ENCODE assay signal across 13 mouse cellular contexts in genomic region chr3:123591319-123591718, GRCm38 (mm10).
DNase-seq lines count a peak whose midpoint lies in the region; ATAC-seq and TF ChIP-seq lines count a peak whose summit lies in the region.
"Had no signal": no experiment of that assay in that cellular context is flagged by ENCODE, and none has a peak within 500 bp of the region (broad histone marks: within the 10 kb centered on the region; RNA-seq: fewer than 3 reads in every experiment).

No protein-coding gene starts in this region.

- H3K27me3 ChIP-seq in kidney, embryonic 14.5 days (ENCODE audit: control insufficient read depth, insufficient read depth, low read length) = no peaks in the 10 kb centered on the region
- H3K27me3 ChIP-seq in CH12.LX (replicated peaks) (no peaks in the 10 kb centered on the region), Patski (no peaks in the 10 kb centered on the region)
- H3K27me3 ChIP-seq: heart, embryonic 13.5 days; midbrain, embryonic 12.5 days had no signal

- dilution Hi-C loops in CH12.LX (cut with MboI; ENCODE audit: extremely low pct_ligation_motif_present, extremely low pct_unique_long_range_greater_than_20kb, low sequenced_read_pairs) = no loop called here

- H3K4me2 ChIP-seq in kidney, embryonic 14.5 days (replicated peaks; ENCODE audit: low read depth, low read length) = no peak overlapping the region
- peak overlapping the region; percentile 21; the same call in 1 of the 2 replicates for H3K4me2 ChIP-seq in CH12.LX (ENCODE audit: insufficient read depth, low read depth, poor library complexity, severe bottlenecking)
- H3K4me2 ChIP-seq: heart, embryonic 13.5 days; midbrain, embryonic 12.5 days had no signal

- ATAC-seq in kidney, embryonic 14.5 days (ENCODE audit: low FRiP score, low TSS enrichment) = no peak
- no peak for ATAC-seq in Patski
- ATAC-seq in megakaryocyte-erythroid progenitor cell, adult 5-6 weeks (replicated peaks; ENCODE audit: low FRiP score, low TSS enrichment, poor library complexity, severe bottlenecking) = peak; percentile 61; the same call in 1 of the 2 replicates

- H3K4me3 ChIP-seq in kidney, embryonic 14.5 days (ENCODE audit: low read length) = no peak overlapping the region
- no peak overlapping the region for H3K4me3 ChIP-seq in CH12.LX (replicated peaks in 1 of 3; ENCODE audit: low read depth in 2 of 3, low read length in 2 of 3, poor library complexity in 1 of 3)
- H3K4me3 ChIP-seq: erythroblast, embryonic 14.5 days; heart, embryonic 13.5 days; midbrain, embryonic 12.5 days had no signal

- 60% methylated on average over 17 of the region's 17 CpGs for WGBS in kidney, embryonic 14.5 days

- TF ChIP-seq EP300 in CH12.LX (IDR thresholded peaks at IDR 0.05; ENCODE audit: low read length) = peak; percentile 25; the same call in 1 of the 2 replicates

- H3K79me2 ChIP-seq in CH12.LX (replicated peaks; ENCODE audit: control insufficient read depth, extremely low read depth, insufficient read depth, poor library complexity, severe bottlenecking) = no peaks in the 10 kb centered on the region

- TF ChIP-seq RAD21 in CH12.LX (IDR thresholded peaks at IDR 0.05; ENCODE audit: low read depth, low read length) = peak; percentile 57

- no peaks in the 10 kb centered on the region for H3K9me3 ChIP-seq in kidney, embryonic 14.5 days (ENCODE audit: control insufficient read depth, low read length)
- no peaks in the 10 kb centered on the region for H3K9me3 ChIP-seq in CH12.LX (replicated peaks; ENCODE audit: low read length)
- H3K9me3 ChIP-seq: midbrain, embryonic 12.5 days had no signal

- H3K36me3 ChIP-seq in kidney, embryonic 14.5 days (ENCODE audit: control insufficient read depth, insufficient read depth, low read length) = no peaks in the 10 kb centered on the region
- no peaks in the 10 kb centered on the region for H3K36me3 ChIP-seq in CH12.LX (replicated peaks in 1 of 2; ENCODE audit: control insufficient read depth in 1 of 2, insufficient read depth in 1 of 2, low read length in 1 of 2)
- H3K36me3 ChIP-seq: heart, embryonic 13.5 days; midbrain, embryonic 12.5 days had no signal

- POLR2A ChIA-PET in Patski (lab: Charles Lee) = no interaction called here

- no peak for TF ChIP-seq POLR2A in CH12.LX (IDR thresholded peaks at IDR 0.05; ENCODE audit: low read depth, low read length)

- no peak overlapping the region for H3K9ac ChIP-seq in kidney, embryonic 14.5 days (ENCODE audit: low read depth, low read length)
- no peak overlapping the region for H3K9ac ChIP-seq in CH12.LX (ENCODE audit: insufficient read depth, low read depth)
- H3K9ac ChIP-seq: heart, embryonic 13.5 days; midbrain, embryonic 12.5 days had no signal

- DNase-seq in kidney, postnatal 4 days = peak; percentile 27 to 28
- DNase-seq in CH12.LX (ENCODE audit: extremely low read depth) (peak; percentile 45), Patski (ENCODE audit: low read depth, low spot score) (no peak)
- no peak for DNase-seq in neural tube, embryonic 10.5 days (ENCODE audit: extremely low spot score, low spot score)
- no peak for DNase-seq in frontal cortex, postnatal 36 days (ENCODE audit: low spot score in 2 of 2)
- DNase-seq: cerebellum, adult 18-20 months; gastrocnemius, postnatal 36 days; right cerebral cortex, postnatal 4 days had no signal

- CTCF ChIA-PET in Patski (lab: Charles Lee) = interaction anchor here (0.9 to 1.4 kb wide), 5 partner anchors 11 to 49 kb away, joined by 3 to 4 read pairs (median 3); no protein-coding TSS in a partner anchor

- no peaks in the 10 kb centered on the region for H3K4me1 ChIP-seq in kidney, embryonic 14.5 days (ENCODE audit: control insufficient read depth, insufficient read depth, low read length)
- H3K4me1 ChIP-seq in CH12.LX (ENCODE audit: control insufficient read depth in 1 of 2, insufficient read depth in 2 of 2) = peaks cover 0 to under 1% of the 10 kb centered on the region in 2 experiments; a peak in 1 of 4 replicates
- H3K4me1 ChIP-seq: heart, embryonic 13.5 days; midbrain, embryonic 12.5 days had no signal

- peak in 1 of 2 experiments; percentile 68; a peak in 2 of 4 replicates for TF ChIP-seq CTCF in CH12.LX (conservative IDR thresholded peaks at IDR 0.05 in 1 of 2, IDR thresholded peaks at IDR 0.05 in 1 of 2; ENCODE audit: low read depth in 2 of 2, low read length in 2 of 2)
- TF ChIP-seq CTCF in Patski (IDR thresholded peaks at IDR 0.05) = peak; percentile 49

- in situ Hi-C loops in CH12.LX (cut with MboI; ENCODE audit: low pct_ligation_motif_present, low pct_unique_long_range_greater_than_20kb, low sequenced_read_pairs) (no loop called here), Patski (cut with MboI; ENCODE audit: low pct_unique_long_range_greater_than_20kb) (no loop called here)

- H3K27ac ChIP-seq in kidney, embryonic 14.5 days (ENCODE audit: low read depth, low read length) = no peak overlapping the region
- H3K27ac ChIP-seq in CH12.LX (ENCODE audit: insufficient read depth, low read depth) = no peak overlapping the region
- H3K27ac ChIP-seq: heart, embryonic 13.5 days; midbrain, embryonic 12.5 days had no signal

TF ChIP-seq in CH12.LX, 34 proteins besides CTCF, POLR2A, EP300 and RAD21:
- TF ChIP-seq MAZ (IDR thresholded peaks at IDR 0.05; ENCODE audit: low read depth, low read length) (no peak), MAFK (IDR thresholded peaks at IDR 0.05; ENCODE audit: insufficient replicate concordance, low read length) (no peak), BHLHE40 (IDR thresholded peaks at IDR 0.05; ENCODE audit: low read depth, low read length) (0 out of 2 replicates have a peak, but pooled peaks have one; percentile 34), SMC3 (IDR thresholded peaks at IDR 0.05; ENCODE audit: low read depth, low read length) (peak; percentile 44)
TF ChIP-seq in CH12.LX: peak in this region for 2.

Comparison
In these comparisons a context has a peak if more than half of its experiments do, and no peak if none do; other contexts are left out.
1. DNase-seq: peak in kidney, postnatal 4 days (2 of 2) and CH12.LX (single experiment); none in Patski (single experiment), neural tube, embryonic 10.5 days (single experiment) and frontal cortex, postnatal 36 days (0 of 2).